Mouse (Mus musculus): Measurements from ENCODE around the gene Rhbdd2. TPM values are rescaled to one million over a fixed set of nuclear protein-coding genes. Genes with fewer than 3 reads are reported as not detected.

Gene Rhbdd2
- total and polyA plus RNA-seq, 3 experiments, result 18.2 to 23.9 (median 23.0) TPM

- Histone ChIP-seq H3K4me1 (ENCODE audit: control insufficient read depth, insufficient read depth, low read length) (peaks cover 3% of the 10 kb centered on the region), H3K9ac (ENCODE audit: low read depth, low read length) (no peak overlapping the region), H3K4me3 (no peak overlapping the region), H3K27me3 (ENCODE audit: control insufficient read depth, insufficient read depth, low read length) (no peaks in the 10 kb centered on the region), H3K79me2 (replicated peaks; ENCODE audit: control insufficient read depth, insufficient read depth, low read length) (no peaks in the 10 kb centered on the region), H3K36me3 (ENCODE audit: control insufficient read depth, insufficient read depth, low read length) (no peaks in the 10 kb centered on the region), H3K27ac (no peak overlapping the region)
- 62% methylated on average over 2 of the region's 2 CpGs for WGBS
- TF ChIP-seq EP300 (IDR thresholded peaks at IDR 0.05; ENCODE audit: insufficient read depth, low read depth, low read length), result no peak
- no peak for TF ChIP-seq POLR2A (IDR thresholded peaks at IDR 0.05; ENCODE audit: insufficient read depth, low read depth, low read length)
- TF ChIP-seq CTCF (IDR thresholded peaks at IDR 0.05), result no peak
- DNase-seq, result no peak
- intact Hi-C loops (cut with DNase I), result no loop called here
Observed at GRCm38 (mm10) chr5:135677251-135677650, 44.8 kb downstream of the Rhbdd2 start.

GRCm38 (mm10) chr5:135678481-135678880 is 46.1 kb downstream of the Rhbdd2 start:
- WGBS, result 79% methylated on average over 6 of the region's 6 CpGs
- Histone ChIP-seq H3K36me3 (ENCODE audit: control insufficient read depth, insufficient read depth, low read length) (no peaks in the 10 kb centered on the region), H3K27ac (no peak overlapping the region), H3K27me3 (ENCODE audit: control insufficient read depth, insufficient read depth, low read length) (no peaks in the 10 kb centered on the region), H3K4me1 (ENCODE audit: control insufficient read depth, insufficient read depth, low read length) (peaks cover 3% of the 10 kb centered on the region), H3K4me3 (no peak overlapping the region), H3K79me2 (replicated peaks; ENCODE audit: control insufficient read depth, insufficient read depth, low read length) (no peaks in the 10 kb centered on the region), H3K9ac (ENCODE audit: low read depth, low read length) (no peak overlapping the region)
- TF ChIP-seq POLR2A (IDR thresholded peaks at IDR 0.05; ENCODE audit: insufficient read depth, low read depth, low read length) (no peak), CTCF (IDR thresholded peaks at IDR 0.05) (no peak), EP300 (IDR thresholded peaks at IDR 0.05; ENCODE audit: insufficient read depth, low read depth, low read length) (no peak)
- DNase-seq, result no peak
- intact Hi-C loops (cut with DNase I), result no loop called here

GRCm38 (mm10) chr5:135680967-135681545 is 48.6 kb downstream of the Rhbdd2 start:
- WGBS, result 85% methylated on average over 6 of the region's 6 CpGs
- intact Hi-C loops (cut with DNase I), result no loop called here

GRCm38 (mm10) chr5:135682009-135682408 is 49.6 kb downstream of the Rhbdd2 start:
- Histone ChIP-seq H3K27me3 (ENCODE audit: control insufficient read depth, insufficient read depth, low read length) (no peaks in the 10 kb centered on the region), H3K27ac (no peak overlapping the region), H3K4me1 (ENCODE audit: control insufficient read depth, insufficient read depth, low read length) (no peaks in the 10 kb centered on the region), H3K36me3 (ENCODE audit: control insufficient read depth, insufficient read depth, low read length) (no peaks in the 10 kb centered on the region), H3K79me2 (replicated peaks; ENCODE audit: control insufficient read depth, insufficient read depth, low read length) (no peaks in the 10 kb centered on the region), H3K9ac (ENCODE audit: low read depth, low read length) (no peak overlapping the region), H3K4me3 (no peak overlapping the region)
- DNase-seq, result no peak
- TF ChIP-seq POLR2A (IDR thresholded peaks at IDR 0.05; ENCODE audit: insufficient read depth, low read depth, low read length), result no peak
- TF ChIP-seq EP300 (IDR thresholded peaks at IDR 0.05; ENCODE audit: insufficient read depth, low read depth, low read length), result no peak
- no peak for TF ChIP-seq CTCF (IDR thresholded peaks at IDR 0.05)
- intact Hi-C loops (cut with DNase I), result no loop called here
- 97% methylated on average over 5 of the region's 5 CpGs for WGBS

More at GRCm38 (mm10) chr5:135680967-135681545, 48.6 kb downstream of the Rhbdd2 start:
- H3K9ac ChIP-seq (ENCODE audit: low read depth, low read length), result no peak overlapping the region
- no peak for TF ChIP-seq CTCF (IDR thresholded peaks at IDR 0.05)
- no peak for TF ChIP-seq POLR2A (IDR thresholded peaks at IDR 0.05; ENCODE audit: insufficient read depth, low read depth, low read length)
- no peak for TF ChIP-seq EP300 (IDR thresholded peaks at IDR 0.05; ENCODE audit: insufficient read depth, low read depth, low read length)
- no peaks in the 10 kb centered on the region for H3K36me3 ChIP-seq (ENCODE audit: control insufficient read depth, insufficient read depth, low read length)
- no peaks in the 10 kb centered on the region for H3K79me2 ChIP-seq (replicated peaks; ENCODE audit: control insufficient read depth, insufficient read depth, low read length)
- no peak overlapping the region for H3K4me3 ChIP-seq
- no peak overlapping the region for H3K27ac ChIP-seq
- H3K27me3 ChIP-seq (ENCODE audit: control insufficient read depth, insufficient read depth, low read length), result no peaks in the 10 kb centered on the region
- DNase-seq, result no peak
- no peaks in the 10 kb centered on the region for H3K4me1 ChIP-seq (ENCODE audit: control insufficient read depth, insufficient read depth, low read length)

- H3K36me3 ChIP-seq (ENCODE audit: control insufficient read depth, insufficient read depth, low read length), result peaks cover under 1% of the 10 kb centered on the region
- H3K79me2 ChIP-seq (replicated peaks; ENCODE audit: control insufficient read depth, insufficient read depth, low read length), result no peaks in the 10 kb centered on the region
- no peak for TF ChIP-seq CTCF (IDR thresholded peaks at IDR 0.05)
- no peak for TF ChIP-seq EP300 (IDR thresholded peaks at IDR 0.05; ENCODE audit: insufficient read depth, low read depth, low read length)
- no peak for TF ChIP-seq POLR2A (IDR thresholded peaks at IDR 0.05; ENCODE audit: insufficient read depth, low read depth, low read length)
- 81% methylated on average over 12 of the region's 12 CpGs for WGBS
- peaks cover 2% of the 10 kb centered on the region for H3K4me1 ChIP-seq (ENCODE audit: control insufficient read depth, insufficient read depth, low read length)
- intact Hi-C loops (cut with DNase I), result no loop called here
- H3K27me3 ChIP-seq (ENCODE audit: control insufficient read depth, insufficient read depth, low read length), result no peaks in the 10 kb centered on the region
- no peak for DNase-seq
- H3K9ac ChIP-seq (ENCODE audit: low read depth, low read length), result no peak overlapping the region
- no peak overlapping the region for H3K4me3 ChIP-seq
- no peak overlapping the region for H3K27ac ChIP-seq
Observed at GRCm38 (mm10) chr5:135682942-135683570, 50.6 kb downstream of the Rhbdd2 start.

GRCm38 (mm10) chr5:135690401-135690800 is 58.0 kb downstream of the Rhbdd2 start:
- intact Hi-C loops (cut with DNase I), result loop anchor here (2.0 kb wide), 1 partner anchor 16 kb away; no protein-coding TSS in a partner anchor
- H3K4me3 ChIP-seq, result 0 out of 2 replicates have a peak overlapping the region, but pooled peaks have one; percentile 23
- H3K4me1 ChIP-seq (ENCODE audit: control insufficient read depth, insufficient read depth, low read length), result peaks cover 6% of the 10 kb centered on the region
- DNase-seq, result no peak
- H3K79me2 ChIP-seq (replicated peaks; ENCODE audit: control insufficient read depth, insufficient read depth, low read length), result peaks cover 3% of the 10 kb centered on the region
- TF ChIP-seq EP300 (IDR thresholded peaks at IDR 0.05; ENCODE audit: insufficient read depth, low read depth, low read length) (no peak), POLR2A (IDR thresholded peaks at IDR 0.05; ENCODE audit: insufficient read depth, low read depth, low read length) (no peak), CTCF (IDR thresholded peaks at IDR 0.05) (no peak)
- H3K9ac ChIP-seq (ENCODE audit: low read depth, low read length), result peak overlapping the region; percentile 38; the same call in 1 of the 2 replicates
- H3K27ac ChIP-seq, result peak overlapping the region; percentile 18; the same call in 1 of the 2 replicates
- no peaks in the 10 kb centered on the region for H3K27me3 ChIP-seq (ENCODE audit: control insufficient read depth, insufficient read depth, low read length)
- WGBS, result 80% methylated on average over 5 of the region's 5 CpGs
- peaks cover 4% of the 10 kb centered on the region for H3K36me3 ChIP-seq (ENCODE audit: control insufficient read depth, insufficient read depth, low read length)
